Mouse (Mus musculus) megakaryocyte, embryonic 14.5 days (primary cell): ENCODE data around the gene Sorbs1.

Experiments used
- FLI1 ChIP-seq: IDR thresholded peaks from 2 replicates; pipeline ENCODE4 v1.6.1; 2012; ENCODE audit warnings: low read length, inconsistent platforms, mixed read lengths
- GATA1 ChIP-seq: IDR thresholded peaks from 3 replicates; pipeline ENCODE4 v1.6.1; 2012; ENCODE audit warnings: mixed read lengths, low read length, inconsistent platforms, borderline replicate concordance

- TF ChIP-seq GATA1 (peak; percentile 96), FLI1 (no peak)
Observed at GRCm38 (mm10) chr19:40267380-40267779, 246.2 kb downstream of the Sorbs1 start.
